Mouse (Mus musculus): ENCODE results near the gene Fgf12.
A peak's percentile ranks its signal among the peaks of the same experiment; 100 is the strongest.

The Fgf12 gene

GRCm38 (mm10) chr16:28336700-28337099 is 416.2 kb downstream of the Fgf12 start:
- DNase-seq (ENCODE audit: low read depth, low spot score) = no peak

GRCm38 (mm10) chr16:28335025-28335424 is 417.8 kb downstream of the Fgf12 start:
- DNase-seq (ENCODE audit: low read depth, low spot score) = no peak

GRCm38 (mm10) chr16:28323576-28323975 is 429.3 kb downstream of the Fgf12 start:
- no peak for DNase-seq (ENCODE audit: low read depth, low spot score)

- DNase-seq (ENCODE audit: low read depth, low spot score) = no peak
Observed at GRCm38 (mm10) chr16:28311618-28312017, 441.2 kb downstream of the Fgf12 start.

- DNase-seq (ENCODE audit: low read depth, low spot score) = no peak
Observed at GRCm38 (mm10) chr16:28303889-28304288, 449.0 kb downstream of the Fgf12 start.

GRCm38 (mm10) chr16:28289689-28290330 is 463.1 kb downstream of the Fgf12 start:
- DNase-seq (ENCODE audit: low read depth, low spot score) = no peak

- no peak for DNase-seq (ENCODE audit: low read depth, low spot score)
Observed at GRCm38 (mm10) chr16:28257904-28258303, 495.0 kb downstream of the Fgf12 start.

GRCm38 (mm10) chr16:28254303-28254702 is 498.6 kb downstream of the Fgf12 start:
- DNase-seq (ENCODE audit: low read depth, low spot score) = no peak

- no peak for DNase-seq (ENCODE audit: low read depth, low spot score)
Observed at GRCm38 (mm10) chr16:28251930-28252329, 500.9 kb downstream of the Fgf12 start.

- DNase-seq (ENCODE audit: low read depth, low spot score) = no peak
Observed at GRCm38 (mm10) chr16:28242867-28243649, 509.8 kb downstream of the Fgf12 start.

- DNase-seq (ENCODE audit: low read depth, low spot score) = no peak
Observed at GRCm38 (mm10) chr16:28239382-28239781, 513.5 kb downstream of the Fgf12 start.

- no peak for DNase-seq (ENCODE audit: low read depth, low spot score)
Observed at GRCm38 (mm10) chr16:28238019-28238868, 514.6 kb downstream of the Fgf12 start.

- DNase-seq (ENCODE audit: low read depth, low spot score) = no peak
Observed at GRCm38 (mm10) chr16:28215930-28216329, 536.9 kb downstream of the Fgf12 start.

- no peak for DNase-seq (ENCODE audit: low read depth, low spot score)
Observed at GRCm38 (mm10) chr16:28212411-28212810, 540.5 kb downstream of the Fgf12 start.

- no peak for DNase-seq (ENCODE audit: low read depth, low spot score)
Observed at GRCm38 (mm10) chr16:28156443-28156842, 596.4 kb downstream of the Fgf12 start.

GRCm38 (mm10) chr16:28140972-28141371 is 611.9 kb downstream of the Fgf12 start:
- DNase-seq (ENCODE audit: low read depth, low spot score) = peak; percentile 2

GRCm38 (mm10) chr16:28127006-28127405 is 625.9 kb downstream of the Fgf12 start:
- DNase-seq (ENCODE audit: low read depth, low spot score) = no peak

Data from retina, adult 2 months (tissue).